Mouse (Mus musculus) small intestine, adult 2 months (tissue): Measurements from ENCODE around the gene Gm49405.

Source experiments
- CTCF ChIP-seq: fragments of 200-500 bp; IDR thresholded peaks from 2 replicates; pipeline ENCODE4 v1.5.1; 2012; ENCODE audit warnings: low read depth, mild to moderate bottlenecking, control low read depth, inconsistent platforms, low read length, moderate library complexity, mixed read lengths; ENCODE audit not compliant: insufficient replicate concordance, insufficient read length; ENCODE audit errors: extremely low read depth
- POLR2A ChIP-seq: fragments of 200-500 bp; IDR thresholded peaks from 2 replicates; pipeline ENCODE4 v1.6.1; 2012; ENCODE audit warnings: low read depth, mild to moderate bottlenecking, control low read depth, inconsistent platforms, low read length, moderate library complexity

DNA sequence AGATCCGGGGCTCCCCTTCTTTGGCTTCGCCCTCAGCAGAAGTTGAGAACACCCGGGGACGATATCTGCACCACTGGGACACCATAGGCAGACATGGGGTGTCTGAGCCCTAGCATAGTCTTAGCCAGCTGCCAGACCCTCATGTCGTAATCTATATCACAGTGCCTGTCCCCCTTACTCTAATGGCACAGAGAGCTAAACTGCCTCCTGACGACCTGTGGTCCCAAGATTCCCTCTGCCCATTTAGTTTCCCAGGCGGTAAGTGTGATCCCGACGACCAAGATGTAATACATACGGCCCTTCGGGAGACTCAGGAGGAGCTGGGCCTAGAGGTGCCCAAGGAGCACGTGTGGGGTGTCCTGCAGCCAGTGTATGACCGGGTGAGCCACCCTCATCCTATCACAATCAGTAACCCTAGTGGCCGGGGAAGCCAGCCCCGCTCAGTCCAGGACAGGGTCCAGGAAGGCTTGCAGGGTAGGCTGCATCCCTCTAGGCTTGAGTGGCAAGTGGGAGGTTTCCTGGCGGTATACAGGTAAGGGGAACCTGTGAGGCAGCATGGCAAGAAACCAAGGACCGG is 611 bp downstream of the Gm49405 start:
- TF ChIP-seq CTCF (peak; percentile 10; the same call in 1 of the 2 replicates), POLR2A (no peak)
